Mouse (Mus musculus) ES-Bruce4 (cell line): ENCODE measurements around the gene Taok2. TPM values are rescaled to one million over a fixed set of nuclear protein-coding genes. Genes with fewer than 3 reads are reported as not detected.

Source experiments
- H3K27ac ChIP-seq: 2 replicates; pipeline ENCODE4 v1.5.1; 2012; ENCODE audit warnings: low read length, inconsistent platforms; ENCODE audit not compliant: insufficient read depth
- H3K27me3 ChIP-seq: 2 replicates; pipeline ENCODE4 v1.6.1; 2012; ENCODE audit warnings: mild to moderate bottlenecking, low read length, inconsistent platforms; ENCODE audit not compliant: control insufficient read depth, poor library complexity, insufficient read depth, severe bottlenecking
- H3K36me3 ChIP-seq: 2 replicates; pipeline ENCODE4 v1.6.1; 2012; ENCODE audit warnings: inconsistent platforms, mild to moderate bottlenecking, low read length, moderate library complexity; ENCODE audit not compliant: control insufficient read depth, poor library complexity, insufficient read depth, severe bottlenecking
- H3K4me1 ChIP-seq: one replicate; pipeline ENCODE4 v1.8.1; 2011; ENCODE audit warnings: low read length; ENCODE audit not compliant: control insufficient read depth, insufficient read depth
- H3K4me3 ChIP-seq: 2 replicates; pipeline ENCODE4 v1.5.1; 2011; ENCODE audit warnings: low read depth, mild to moderate bottlenecking, low read length
- H3K9ac ChIP-seq: 2 replicates; pipeline ENCODE4 v1.6.1; 2012; ENCODE audit warnings: low read depth, mild to moderate bottlenecking, inconsistent platforms; ENCODE audit not compliant: poor library complexity, severe bottlenecking
- H3K9me3 ChIP-seq: replicated peaks from 2 replicates; pipeline ENCODE4 v1.6.1; 2012; ENCODE audit warnings: mild to moderate bottlenecking, low read length, inconsistent platforms; ENCODE audit not compliant: control insufficient read depth, poor library complexity, insufficient read depth, severe bottlenecking
- CTCF ChIP-seq: IDR thresholded peaks from one replicate; pipeline ENCODE4 v1.8.1; 2011; ENCODE audit warnings: low read depth, low read length
- EP300 ChIP-seq: IDR thresholded peaks from 2 replicates; pipeline ENCODE4 v1.6.1; 2011; ENCODE audit warnings: low read depth, low read length; ENCODE audit not compliant: insufficient read depth
- POLR2A ChIP-seq: IDR thresholded peaks from one replicate; pipeline ENCODE4 v1.8.1; 2011; ENCODE audit warnings: low read length; ENCODE audit not compliant: insufficient read depth
- polyA plus RNA-seq: library from polyadenylated mRNA; stranded (reverse); fragments of >200 nt; gene quantifications from 2 replicates; pipeline ENCODE4 v1.2.4, GENCODE M21; 2011; ENCODE audit warnings: low read depth; ENCODE audit not compliant: missing spikeins, insufficient read depth, insufficient read length

Gene Taok2
- polyA plus RNA-seq, 1 experiment: 41.0 TPM

DNA sequence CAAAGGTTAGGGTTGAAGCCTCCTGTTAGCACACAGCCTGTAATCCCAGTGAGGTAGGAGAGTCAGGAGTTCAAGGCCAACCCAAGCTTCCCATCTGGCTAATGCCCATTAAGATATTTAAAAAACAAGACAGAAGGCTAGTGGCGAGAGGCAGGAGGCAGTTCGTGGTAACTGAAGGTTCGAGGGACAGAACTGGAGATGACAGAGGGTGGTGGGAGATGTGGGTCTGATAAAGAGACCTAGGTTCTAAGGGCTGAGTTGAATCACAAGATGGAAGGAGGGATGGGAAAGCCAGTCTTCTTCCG lies 37.4 kb downstream of the Taok2 start, which contains the start of gene Doc2a:
TSS of gene Doc2a (plus strand) at position 301 of the 305 bp plus-strand sequence.
- Histone ChIP-seq H3K36me3 (peaks cover 3% of the 10 kb centered on the region; the same call in 1 of the 2 replicates), H3K27ac (no peak within 1 kb of the TSS), H3K4me1 (no peaks in the 10 kb centered on the region), H3K4me3 (peak within 1 kb of the TSS; percentile 87), H3K9me3 (no peaks in the 10 kb centered on the region), H3K9ac (peak within 1 kb of the TSS; percentile 79), H3K27me3 (0 out of 2 replicates have a peak, but pooled peaks cover 2% of the 10 kb centered on the region)
- no peak for TF ChIP-seq POLR2A

DNA sequence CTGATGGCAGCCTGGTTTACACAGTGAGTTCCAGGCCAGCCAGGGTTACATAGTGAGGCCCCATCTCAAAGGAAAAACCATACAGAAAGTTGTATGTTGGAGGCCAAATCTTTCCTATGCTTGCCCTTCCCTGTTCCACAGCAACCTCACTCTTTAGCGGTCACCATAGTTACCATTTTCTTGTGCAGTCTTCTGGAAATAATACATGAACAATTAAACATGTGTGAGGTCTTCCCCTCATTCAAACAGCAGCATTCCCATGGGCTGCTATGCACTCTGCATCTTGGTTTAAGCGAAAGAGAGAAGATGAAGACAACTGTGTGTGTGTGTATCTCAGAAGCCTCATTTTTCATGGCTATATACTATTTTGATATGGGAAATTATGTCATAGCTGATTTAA lies 39.0 kb downstream of the Taok2 start:
- Histone ChIP-seq H3K36me3 (no peaks in the 10 kb centered on the region), H3K4me3 (no peak overlapping the region), H3K4me1 (no peaks in the 10 kb centered on the region), H3K27ac (no peak overlapping the region), H3K9me3 (no peaks in the 10 kb centered on the region), H3K9ac (no peak overlapping the region), H3K27me3 (0 out of 2 replicates have a peak, but pooled peaks cover 2% of the 10 kb centered on the region)
- TF ChIP-seq CTCF (no peak), POLR2A (no peak), EP300 (no peak)

DNA sequence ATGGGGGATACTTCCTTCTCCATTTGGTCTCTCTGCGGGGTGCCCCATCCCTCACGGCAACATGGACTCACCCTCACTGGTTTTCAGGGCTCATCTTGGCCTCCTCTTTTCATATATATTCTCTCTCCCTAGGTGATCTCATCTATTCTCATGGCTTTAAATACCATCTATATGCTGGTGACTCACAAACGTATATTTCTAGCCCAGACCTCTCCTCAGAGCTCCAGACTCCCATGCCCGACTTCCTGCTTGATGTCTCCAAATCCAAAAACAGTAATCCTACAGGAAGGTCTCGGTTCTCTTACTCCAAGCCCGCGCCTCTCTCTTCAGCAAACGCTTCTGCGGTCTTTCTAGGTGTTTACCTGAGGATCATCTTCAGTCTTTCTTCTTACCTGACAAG lies 41.2 kb downstream of the Taok2 start:
- Histone ChIP-seq H3K27me3 (peaks cover 2% of the 10 kb centered on the region; the same call in 1 of the 2 replicates), H3K9me3 (no peaks in the 10 kb centered on the region), H3K36me3 (no peaks in the 10 kb centered on the region), H3K9ac (no peak overlapping the region), H3K4me3 (no peak overlapping the region), H3K27ac (no peak overlapping the region), H3K4me1 (no peaks in the 10 kb centered on the region)
- TF ChIP-seq POLR2A (no peak), CTCF (no peak), EP300 (no peak)

DNA sequence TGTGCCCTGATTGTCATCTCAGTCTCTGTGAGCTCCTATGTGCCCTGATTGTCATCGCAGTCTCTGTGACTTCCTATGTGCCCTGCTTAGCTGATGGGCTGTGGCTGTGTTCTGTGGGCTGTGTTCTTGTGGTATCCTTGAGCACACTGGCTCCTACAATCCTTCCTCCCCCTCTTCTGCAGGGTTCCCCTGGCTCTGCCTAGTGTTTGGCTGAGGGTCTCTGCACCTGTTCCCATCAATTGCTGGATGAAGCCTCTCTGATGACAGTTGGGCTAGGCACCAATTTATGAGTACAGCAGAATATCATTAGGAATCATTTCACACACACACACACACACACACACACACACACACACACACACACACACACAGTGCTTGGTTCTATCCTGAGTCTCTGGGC lies 51.2 kb downstream of the Taok2 start:
- H3K9ac ChIP-seq: no peak overlapping the region
- H3K9me3 ChIP-seq: no peaks in the 10 kb centered on the region
- no peak for TF ChIP-seq POLR2A
- TF ChIP-seq CTCF: no peak
- TF ChIP-seq EP300: no peak
- peaks cover 3% of the 10 kb centered on the region for H3K4me1 ChIP-seq
- H3K27me3 ChIP-seq: no peaks in the 10 kb centered on the region
- no peak overlapping the region for H3K27ac ChIP-seq
- no peaks in the 10 kb centered on the region for H3K36me3 ChIP-seq
- no peak overlapping the region for H3K4me3 ChIP-seq

DNA sequence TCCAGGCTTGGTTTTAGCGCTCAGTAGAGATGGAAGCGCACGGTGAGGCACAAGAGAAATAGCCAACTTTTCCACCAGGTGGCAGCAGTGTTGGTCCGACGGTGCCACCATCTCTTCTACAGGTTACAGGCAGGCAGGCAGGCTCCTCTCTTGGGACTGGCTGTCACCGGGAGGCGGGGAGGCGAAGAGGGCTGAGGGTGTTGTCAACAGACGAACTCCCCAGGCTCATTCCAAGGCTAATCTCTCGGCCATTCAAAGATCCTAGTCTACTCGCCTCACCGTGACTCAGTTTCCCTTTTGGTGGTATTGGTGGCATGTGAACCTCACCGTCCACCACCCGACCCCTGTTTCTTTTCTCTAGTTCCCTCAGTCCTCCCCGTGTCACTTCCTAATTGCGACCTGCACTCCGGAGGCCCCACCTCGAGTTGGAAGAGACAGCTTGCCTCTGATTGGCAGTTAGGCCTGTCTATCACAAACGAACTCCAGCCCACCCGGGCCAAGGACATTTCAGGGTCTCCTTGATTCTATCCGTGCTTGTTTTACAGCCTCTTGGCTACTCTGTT lies 52.4 kb downstream of the Taok2 start:
- Histone ChIP-seq H3K27me3 (no peaks in the 10 kb centered on the region), H3K4me3 (peak overlapping the region; percentile 69), H3K9ac (no peak overlapping the region), H3K27ac (no peak overlapping the region), H3K4me1 (peaks cover 3% of the 10 kb centered on the region), H3K9me3 (no peaks in the 10 kb centered on the region), H3K36me3 (no peaks in the 10 kb centered on the region)
- TF ChIP-seq POLR2A (no peak), CTCF (peak; percentile 90)

DNA sequence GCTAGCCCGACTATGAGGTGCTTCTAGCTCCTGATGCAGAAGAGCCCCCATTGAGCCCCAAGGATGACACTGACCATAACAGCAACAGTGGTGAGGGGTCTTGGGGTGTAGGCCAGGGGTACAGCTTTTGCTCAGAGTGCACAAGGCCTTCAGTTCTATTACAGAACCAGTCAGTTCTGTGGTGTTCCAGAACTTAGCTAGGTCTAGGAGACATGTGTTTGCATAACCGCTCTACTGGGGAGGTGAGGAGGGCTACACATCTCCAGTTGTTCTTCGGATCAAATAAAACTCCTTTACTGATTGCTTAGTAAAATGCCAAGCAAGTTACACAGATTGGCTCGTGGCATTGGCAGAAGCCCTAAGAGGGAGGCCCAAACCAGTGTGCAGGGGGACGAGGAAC lies 53.0 kb downstream of the Taok2 start, which contains the start of gene 4930451I11Rik:
TSS of gene 4930451I11Rik (minus strand) at position 101 of the 400 bp plus-strand sequence.
- Histone ChIP-seq H3K9ac (no peak within 1 kb of the TSS), H3K36me3 (no peaks in the 10 kb centered on the region), H3K27ac (no peak within 1 kb of the TSS), H3K9me3 (no peaks in the 10 kb centered on the region), H3K4me3 (peak within 1 kb of the TSS; percentile 69), H3K4me1 (peaks cover 3% of the 10 kb centered on the region), H3K27me3 (no peaks in the 10 kb centered on the region)
- TF ChIP-seq CTCF: no peak
- TF ChIP-seq EP300: no peak
- TF ChIP-seq POLR2A: no peak
